Mouse (Mus musculus): ENCODE results near the gene Mindy4. TPM values are rescaled to one million over a fixed set of nuclear protein-coding genes. Genes with fewer than 3 reads are reported as not detected.
A peak's percentile ranks its signal among the peaks of the same experiment; 100 is the strongest.

The Mindy4 gene
- polyA plus RNA-seq, 1 experiment from 2014 or later = 16.2 TPM

GRCm38 (mm10) chr6:55338077-55338476 lies 134.9 kb downstream of the Mindy4 start:
- peak overlapping the region; percentile 25 for H3K4me3 ChIP-seq (ENCODE audit: low read depth, low read length)
- ATAC-seq (ENCODE audit: low read depth) (no peak), DNase-seq (ENCODE audit: low spot score) (no peak)
- WGBS = 35% methylated on average over 6 of the region's 6 CpGs
- peak overlapping the region; percentile 40; the same call in 1 of the 2 replicates for H3K9ac ChIP-seq (ENCODE audit: low read depth, low read length)
- no peaks in the 10 kb centered on the region for H3K36me3 ChIP-seq (ENCODE audit: control insufficient read depth, insufficient read depth, low read length)
- H3K9me3 ChIP-seq (ENCODE audit: control insufficient read depth, low read length) = no peaks in the 10 kb centered on the region
- no peaks in the 10 kb centered on the region for H3K27me3 ChIP-seq (replicated peaks; ENCODE audit: control insufficient read depth, insufficient read depth, low read length)
- H3K4me2 ChIP-seq (ENCODE audit: low read depth, low read length) = peak overlapping the region; percentile 42
- peaks cover 52% of the 10 kb centered on the region for H3K4me1 ChIP-seq (ENCODE audit: control insufficient read depth, insufficient read depth, low read length)
- no peak overlapping the region for H3K27ac ChIP-seq (replicated peaks; ENCODE audit: low read depth, low read length)

GRCm38 (mm10) chr6:55338934-55339825 lies 136.0 kb downstream of the Mindy4 start:
- no peaks in the 10 kb centered on the region for H3K36me3 ChIP-seq (ENCODE audit: control insufficient read depth, insufficient read depth, low read length)
- 67% methylated on average over 9 of the region's 9 CpGs for WGBS
- H3K27me3 ChIP-seq (replicated peaks; ENCODE audit: control insufficient read depth, insufficient read depth, low read length) = no peaks in the 10 kb centered on the region
- ATAC-seq (ENCODE audit: low read depth) = no peak
- H3K4me1 ChIP-seq (ENCODE audit: control insufficient read depth, insufficient read depth, low read length) = peaks cover 51% of the 10 kb centered on the region
- DNase-seq (ENCODE audit: low spot score) = no peak
- H3K27ac ChIP-seq (replicated peaks; ENCODE audit: low read depth, low read length) = no peak overlapping the region
- no peak overlapping the region for H3K9ac ChIP-seq (ENCODE audit: low read depth, low read length)
- H3K4me2 ChIP-seq (ENCODE audit: low read depth, low read length) = peak overlapping the region; percentile 42
- H3K4me3 ChIP-seq (ENCODE audit: low read depth, low read length) = peak overlapping the region; percentile 25
- H3K9me3 ChIP-seq (ENCODE audit: control insufficient read depth, low read length) = no peaks in the 10 kb centered on the region

GRCm38 (mm10) chr6:55341688-55342087 lies 138.5 kb downstream of the Mindy4 start:
- no peak for DNase-seq (ENCODE audit: low spot score)
- Histone ChIP-seq H3K4me3 (ENCODE audit: low read depth, low read length) (no peak overlapping the region), H3K27me3 (replicated peaks; ENCODE audit: control insufficient read depth, insufficient read depth, low read length) (no peaks in the 10 kb centered on the region), H3K4me2 (ENCODE audit: low read depth, low read length) (no peak overlapping the region), H3K27ac (replicated peaks; ENCODE audit: low read depth, low read length) (no peak overlapping the region), H3K9me3 (ENCODE audit: control insufficient read depth, low read length) (no peaks in the 10 kb centered on the region), H3K9ac (ENCODE audit: low read depth, low read length) (no peak overlapping the region; the same call in 1 of the 2 replicates), H3K36me3 (ENCODE audit: control insufficient read depth, insufficient read depth, low read length) (no peaks in the 10 kb centered on the region), H3K4me1 (ENCODE audit: control insufficient read depth, insufficient read depth, low read length) (peaks cover 33% of the 10 kb centered on the region)
- WGBS = 25% methylated on average over 5 of the region's 5 CpGs
- ATAC-seq (ENCODE audit: low read depth) = no peak

GRCm38 (mm10) chr6:55342328-55342727 lies 139.1 kb downstream of the Mindy4 start:
- no peak for ATAC-seq (ENCODE audit: low read depth)
- Histone ChIP-seq H3K27me3 (replicated peaks; ENCODE audit: control insufficient read depth, insufficient read depth, low read length) (no peaks in the 10 kb centered on the region), H3K4me3 (ENCODE audit: low read depth, low read length) (no peak overlapping the region), H3K36me3 (ENCODE audit: control insufficient read depth, insufficient read depth, low read length) (no peaks in the 10 kb centered on the region), H3K4me1 (ENCODE audit: control insufficient read depth, insufficient read depth, low read length) (peaks cover 29% of the 10 kb centered on the region), H3K4me2 (ENCODE audit: low read depth, low read length) (no peak overlapping the region), H3K9me3 (ENCODE audit: control insufficient read depth, low read length) (no peaks in the 10 kb centered on the region), H3K27ac (replicated peaks; ENCODE audit: low read depth, low read length) (no peak overlapping the region), H3K9ac (ENCODE audit: low read depth, low read length) (no peak overlapping the region)
- DNase-seq (ENCODE audit: low spot score) = peak; percentile 49
- WGBS = 53% methylated on average over 8 of the region's 9 CpGs

GRCm38 (mm10) chr6:55343446-55343845 lies 140.3 kb downstream of the Mindy4 start:
- Histone ChIP-seq H3K27me3 (replicated peaks; ENCODE audit: control insufficient read depth, insufficient read depth, low read length) (no peaks in the 10 kb centered on the region), H3K9ac (ENCODE audit: low read depth, low read length) (no peak overlapping the region), H3K9me3 (ENCODE audit: control insufficient read depth, low read length) (no peaks in the 10 kb centered on the region), H3K27ac (replicated peaks; ENCODE audit: low read depth, low read length) (no peak overlapping the region), H3K4me3 (ENCODE audit: low read depth, low read length) (no peak overlapping the region), H3K36me3 (ENCODE audit: control insufficient read depth, insufficient read depth, low read length) (no peaks in the 10 kb centered on the region), H3K4me2 (ENCODE audit: low read depth, low read length) (no peak overlapping the region), H3K4me1 (ENCODE audit: control insufficient read depth, insufficient read depth, low read length) (peaks cover 22% of the 10 kb centered on the region)
- 90% methylated on average over 10 of the region's 10 CpGs for WGBS
- DNase-seq (ENCODE audit: low spot score) = no peak
- no peak for ATAC-seq (ENCODE audit: low read depth)

GRCm38 (mm10) chr6:55344291-55345016 lies 141.3 kb downstream of the Mindy4 start:
- no peak overlapping the region for H3K4me3 ChIP-seq (ENCODE audit: low read depth, low read length)
- DNase-seq (ENCODE audit: low spot score) (no peak), ATAC-seq (ENCODE audit: low read depth) (no peak)
- no peaks in the 10 kb centered on the region for H3K9me3 ChIP-seq (ENCODE audit: control insufficient read depth, low read length)
- H3K27ac ChIP-seq (replicated peaks; ENCODE audit: low read depth, low read length) = no peak overlapping the region
- no peaks in the 10 kb centered on the region for H3K27me3 ChIP-seq (replicated peaks; ENCODE audit: control insufficient read depth, insufficient read depth, low read length)
- H3K4me2 ChIP-seq (ENCODE audit: low read depth, low read length) = no peak overlapping the region
- H3K36me3 ChIP-seq (ENCODE audit: control insufficient read depth, insufficient read depth, low read length) = no peaks in the 10 kb centered on the region
- WGBS = 89% methylated on average over 9 of the region's 9 CpGs
- peaks cover 15% of the 10 kb centered on the region; the same call in 1 of the 2 replicates for H3K4me1 ChIP-seq (ENCODE audit: control insufficient read depth, insufficient read depth, low read length)
- no peak overlapping the region for H3K9ac ChIP-seq (ENCODE audit: low read depth, low read length)

GRCm38 (mm10) chr6:55345264-55345663 lies 142.1 kb downstream of the Mindy4 start:
- no peak overlapping the region for H3K4me2 ChIP-seq (ENCODE audit: low read depth, low read length)
- no peak overlapping the region for H3K9ac ChIP-seq (ENCODE audit: low read depth, low read length)
- H3K9me3 ChIP-seq (ENCODE audit: control insufficient read depth, low read length) = peaks cover 7% of the 10 kb centered on the region; the same call in 1 of the 2 replicates
- no peak overlapping the region for H3K4me3 ChIP-seq (ENCODE audit: low read depth, low read length)
- ATAC-seq (ENCODE audit: low read depth) = no peak
- no peaks in the 10 kb centered on the region for H3K27me3 ChIP-seq (replicated peaks; ENCODE audit: control insufficient read depth, insufficient read depth, low read length)
- H3K4me1 ChIP-seq (ENCODE audit: control insufficient read depth, insufficient read depth, low read length) = peaks cover 15% of the 10 kb centered on the region; the same call in 1 of the 2 replicates
- H3K36me3 ChIP-seq (ENCODE audit: control insufficient read depth, insufficient read depth, low read length) = no peaks in the 10 kb centered on the region
- 89% methylated on average over 9 of the region's 10 CpGs for WGBS
- no peak for DNase-seq (ENCODE audit: low spot score)
- H3K27ac ChIP-seq (replicated peaks; ENCODE audit: low read depth, low read length) = no peak overlapping the region

- H3K4me3 ChIP-seq (ENCODE audit: low read depth, low read length) = no peak overlapping the region
- H3K9ac ChIP-seq (ENCODE audit: low read depth, low read length) = no peak overlapping the region
- WGBS = 94% methylated on average over 7 of the region's 7 CpGs
- DNase-seq (ENCODE audit: low spot score) (no peak), ATAC-seq (ENCODE audit: low read depth) (no peak)
- peaks cover 7% of the 10 kb centered on the region; the same call in 1 of the 2 replicates for H3K9me3 ChIP-seq (ENCODE audit: control insufficient read depth, low read length)
- no peaks in the 10 kb centered on the region for H3K27me3 ChIP-seq (replicated peaks; ENCODE audit: control insufficient read depth, insufficient read depth, low read length)
- peaks cover 13% of the 10 kb centered on the region; the same call in 1 of the 2 replicates for H3K4me1 ChIP-seq (ENCODE audit: control insufficient read depth, insufficient read depth, low read length)
- no peak overlapping the region for H3K27ac ChIP-seq (replicated peaks; ENCODE audit: low read depth, low read length)
- H3K36me3 ChIP-seq (ENCODE audit: control insufficient read depth, insufficient read depth, low read length) = no peaks in the 10 kb centered on the region
- no peak overlapping the region for H3K4me2 ChIP-seq (ENCODE audit: low read depth, low read length)
Observed at GRCm38 (mm10) chr6:55346491-55346890, 143.3 kb downstream of the Mindy4 start.

All from embryonic facial prominence, embryonic 14.5 days (tissue).